Mouse (Mus musculus): Measurements from ENCODE around the gene Gm17359.

Gm17359 gene

GRCm38 (mm10) chr3:79336044-79336766, at the start of gene Gm17359:
Gene Gm17359 (plus strand): TSS chr3:79336661.
- in situ Hi-C loops (cut with MboI, MseI) = no loop called here

- in situ Hi-C loops (cut with MboI, MseI) = loop anchor here (5.0 to 10.0 kb wide), 2 partner anchors 45 to 62 kb away; no protein-coding TSS in a partner anchor
Observed at GRCm38 (mm10) chr3:79287108-79287576, 49.3 kb upstream of the Gm17359 start.

GRCm38 (mm10) chr3:79287699-79288458, 48.6 kb upstream of the Gm17359 start:
- in situ Hi-C loops (cut with MboI, MseI) = loop anchor here (5.0 to 10.0 kb wide), 2 partner anchors 46 to 63 kb away; no protein-coding TSS in a partner anchor

GRCm38 (mm10) chr3:79289050-79289449, 47.4 kb upstream of the Gm17359 start:
- in situ Hi-C loops (cut with MboI, MseI) = loop anchor here (5.0 to 10.0 kb wide), 2 partner anchors 47 to 64 kb away; no protein-coding TSS in a partner anchor

GRCm38 (mm10) chr3:79293023-79293422, 43.4 kb upstream of the Gm17359 start:
- in situ Hi-C loops (cut with MboI, MseI) = no loop called here

- in situ Hi-C loops (cut with MboI, MseI) = no loop called here
Observed at GRCm38 (mm10) chr3:79294701-79295100, 41.8 kb upstream of the Gm17359 start.

- in situ Hi-C loops (cut with MboI, MseI) = no loop called here
Observed at GRCm38 (mm10) chr3:79296049-79296448, 40.4 kb upstream of the Gm17359 start.

GRCm38 (mm10) chr3:79296586-79296985, 39.9 kb upstream of the Gm17359 start:
- in situ Hi-C loops (cut with MboI, MseI) = no loop called here

GRCm38 (mm10) chr3:79297281-79297680, 39.2 kb upstream of the Gm17359 start:
- in situ Hi-C loops (cut with MboI, MseI) = no loop called here

- in situ Hi-C loops (cut with MboI, MseI) = no loop called here
Observed at GRCm38 (mm10) chr3:79299401-79299800, 37.1 kb upstream of the Gm17359 start.

- in situ Hi-C loops (cut with MboI, MseI) = no loop called here
Observed at GRCm38 (mm10) chr3:79308605-79309004, 27.9 kb upstream of the Gm17359 start.

- in situ Hi-C loops (cut with MboI, MseI) = no loop called here
Observed at GRCm38 (mm10) chr3:79310184-79310583, 26.3 kb upstream of the Gm17359 start.

- in situ Hi-C loops (cut with MboI, MseI) = no loop called here
Observed at GRCm38 (mm10) chr3:79311895-79312294, 24.6 kb upstream of the Gm17359 start.

- in situ Hi-C loops (cut with MboI, MseI) = no loop called here
Observed at GRCm38 (mm10) chr3:79314006-79314698, 22.3 kb upstream of the Gm17359 start.

- in situ Hi-C loops (cut with MboI, MseI) = no loop called here
Observed at GRCm38 (mm10) chr3:79324697-79325526, 11.5 kb upstream of the Gm17359 start.

GRCm38 (mm10) chr3:79329691-79330315, 6.7 kb upstream of the Gm17359 start:
- in situ Hi-C loops (cut with MboI, MseI) = no loop called here

- in situ Hi-C loops (cut with MboI, MseI) = no loop called here
Observed at GRCm38 (mm10) chr3:79333051-79333450, 3.4 kb upstream of the Gm17359 start.

GRCm38 (mm10) chr3:79333643-79334200, 2.7 kb upstream of the Gm17359 start:
- in situ Hi-C loops (cut with MboI, MseI) = no loop called here

- in situ Hi-C loops (cut with MboI, MseI) = no loop called here
Observed at GRCm38 (mm10) chr3:79340737-79341136, 4.3 kb downstream of the Gm17359 start.

All from T-helper 1 cell (primary cell).